Mouse (Mus musculus) C2C12 (cell line): ENCODE measurements around the gene 1700113H08Rik. TPM values are rescaled to one million over a fixed set of nuclear protein-coding genes. Genes with fewer than 3 reads are reported as not detected.
A peak's percentile ranks its signal among the peaks of the same experiment; 100 is the strongest.

ENCODE experiments used
- H3K27me3 ChIP-seq: one replicate; pipeline ENCODE4 v1.6.1; 2011; ENCODE audit not compliant: control insufficient read depth, insufficient read depth, insufficient read length
- H3K36me3 ChIP-seq: one replicate; pipeline ENCODE4 v1.6.1; 2011; ENCODE audit not compliant: control insufficient read depth, insufficient read depth
- H3K4me3 ChIP-seq: one replicate; pipeline ENCODE4 v1.5.1; 2011; ENCODE audit warnings: mild to moderate bottlenecking, control low read depth; ENCODE audit not compliant: poor library complexity, insufficient read depth, severe bottlenecking
- H3K79me2 ChIP-seq: one replicate; pipeline ENCODE4 v1.6.1; 2011; ENCODE audit not compliant: control insufficient read depth, insufficient read depth
- H3K79me3 ChIP-seq: one replicate; pipeline ENCODE4 v1.6.1; 2011; ENCODE audit warnings: low read depth, control low read depth
- H3ac ChIP-seq: one replicate; pipeline ENCODE3; 2011; ENCODE audit warnings: low read depth; ENCODE audit not compliant: control insufficient read depth, insufficient read length
- CEBPB ChIP-seq: IDR thresholded peaks from one replicate; pipeline ENCODE4 v1.6.1; 2011; ENCODE audit warnings: low read depth, mild to moderate bottlenecking, control low read depth, moderate library complexity
- CTCF ChIP-seq: IDR thresholded peaks from one replicate; pipeline ENCODE4 v1.5.1; 2011; ENCODE audit not compliant: control insufficient read depth, insufficient read depth, insufficient read length
- FOSL1 ChIP-seq: IDR thresholded peaks from one replicate; pipeline ENCODE4 v1.8.0; 2011; ENCODE audit warnings: mild to moderate bottlenecking, low read length; ENCODE audit not compliant: poor library complexity, insufficient read depth, severe bottlenecking
- MAX ChIP-seq: IDR thresholded peaks from one replicate; pipeline ENCODE4 v1.6.1; 2011; ENCODE audit warnings: mild to moderate bottlenecking, control low read depth
- MYOD1 ChIP-seq: IDR thresholded peaks from one replicate; pipeline ENCODE4 v1.6.1; 2011; ENCODE audit warnings: low read depth; ENCODE audit not compliant: control insufficient read depth, insufficient read length
- MYOG ChIP-seq: IDR thresholded peaks from one replicate; pipeline ENCODE4 v1.6.1; 2011; ENCODE audit not compliant: control insufficient read depth, insufficient read length; ENCODE audit errors: extremely low read depth
- USF1 ChIP-seq: IDR thresholded peaks from one replicate; pipeline ENCODE4 v1.6.1; 2011; ENCODE audit warnings: low read depth, mild to moderate bottlenecking, control low read depth, moderate library complexity
- long read RNA-seq, 2 experiments: library from polyadenylated mRNA; unstranded; transcript quantifications; one replicate each; pipeline ENCODE4 v2.0.0; 2019 to 2020
- polyA plus RNA-seq: library from polyadenylated mRNA; unstranded; fragments of >200 nt; fragmentation: generic; extraction: Trizol; gene quantifications from one replicate; pipeline ENCODE4 v1.2.1, GENCODE M21; 2012; ENCODE audit warnings: missing spikeins

Gene 1700113H08Rik
- polyA plus RNA-seq, result not detected
- long read RNA-seq, experiment 1, result 0 reads
- long read RNA-seq, experiment 2, result 0 reads

GRCm38 (mm10) chr10:87057500-87058250 lies at the start of gene 1700113H08Rik:
Gene 1700113H08Rik, plus strand, starts transcription at chr10:87058045.
- no peaks in the 10 kb centered on the region for H3K79me3 ChIP-seq
- no peaks in the 10 kb centered on the region for H3K36me3 ChIP-seq
- no peak within 1 kb of the TSS for H3ac ChIP-seq
- TF ChIP-seq MYOD1 (no peak), MYOG (no peak), FOSL1 (no peak), CEBPB (no peak), MAX (no peak), CTCF (no peak), USF1 (no peak)
- no peak within 1 kb of the TSS for H3K4me3 ChIP-seq
- no peaks in the 10 kb centered on the region for H3K79me2 ChIP-seq
- peaks cover under 1% of the 10 kb centered on the region for H3K27me3 ChIP-seq

- no peaks in the 10 kb centered on the region for H3K36me3 ChIP-seq
- TF ChIP-seq USF1, result no peak
- no peak overlapping the region for H3K4me3 ChIP-seq
- no peaks in the 10 kb centered on the region for H3K79me3 ChIP-seq
- no peaks in the 10 kb centered on the region for H3K79me2 ChIP-seq
- no peak overlapping the region for H3ac ChIP-seq
- H3K27me3 ChIP-seq, result no peaks in the 10 kb centered on the region
Observed at GRCm38 (mm10) chr10:87008215-87008499, 49.7 kb upstream of the 1700113H08Rik start.

DNA sequence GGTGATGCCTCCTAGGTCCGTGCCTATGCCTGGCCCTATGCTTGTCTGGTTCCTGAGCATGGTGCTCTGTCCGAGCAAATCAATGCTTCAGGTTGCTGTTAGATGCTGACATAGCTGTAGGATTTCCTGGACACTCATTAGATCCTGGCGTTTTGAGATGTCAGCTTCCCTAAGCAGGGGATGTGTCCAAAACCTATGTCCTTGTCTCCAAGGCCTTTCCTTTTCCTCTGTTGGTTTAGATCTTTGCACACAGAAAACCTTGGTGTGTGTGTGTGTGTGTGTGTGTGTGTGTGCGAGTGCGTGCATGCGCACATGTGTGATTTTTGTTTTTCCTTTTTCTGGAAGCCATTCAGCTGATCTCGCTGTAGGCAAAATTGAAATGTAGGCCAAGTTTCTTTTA lies 45.8 kb upstream of the 1700113H08Rik start:
- no peaks in the 10 kb centered on the region for H3K79me2 ChIP-seq
- TF ChIP-seq MAX (no peak), MYOG (no peak), CEBPB (no peak), CTCF (no peak), MYOD1 (no peak), USF1 (no peak), FOSL1 (no peak)
- no peaks in the 10 kb centered on the region for H3K36me3 ChIP-seq
- H3K79me3 ChIP-seq, result no peaks in the 10 kb centered on the region
- H3ac ChIP-seq, result no peak overlapping the region
- no peaks in the 10 kb centered on the region for H3K27me3 ChIP-seq
- H3K4me3 ChIP-seq, result no peak overlapping the region

GRCm38 (mm10) chr10:87014391-87014965 lies 43.4 kb upstream of the 1700113H08Rik start:
- Histone ChIP-seq H3K79me3 (no peaks in the 10 kb centered on the region), H3K27me3 (no peaks in the 10 kb centered on the region), H3K36me3 (no peaks in the 10 kb centered on the region), H3K4me3 (no peak overlapping the region), H3K79me2 (no peaks in the 10 kb centered on the region), H3ac (no peak overlapping the region)
- TF ChIP-seq CEBPB (no peak), MAX (no peak), MYOD1 (no peak), USF1 (no peak), CTCF (no peak), MYOG (no peak), FOSL1 (no peak)

DNA sequence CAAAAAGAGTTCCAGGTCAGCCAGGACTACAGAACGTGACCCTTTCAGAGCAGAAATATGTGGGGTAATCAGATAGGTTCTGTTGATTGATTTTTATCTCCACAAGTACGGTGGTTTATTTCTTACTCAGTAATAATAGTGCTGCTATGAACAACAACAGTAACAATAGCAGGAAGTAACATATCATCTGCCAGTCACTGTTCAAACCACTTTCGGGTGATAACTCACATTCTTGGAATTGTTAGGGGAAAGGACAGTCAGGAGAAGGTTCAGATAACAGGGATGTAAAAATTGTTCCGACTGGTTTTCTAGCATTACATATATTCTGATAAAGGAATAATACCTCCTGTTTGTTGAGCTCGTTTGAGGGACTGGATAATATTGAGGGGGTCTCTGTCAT lies 42.4 kb upstream of the 1700113H08Rik start:
- TF ChIP-seq MYOD1 (no peak), USF1 (no peak), CTCF (no peak), CEBPB (no peak), MAX (no peak)
- H3K27me3 ChIP-seq, result no peaks in the 10 kb centered on the region
- no peak overlapping the region for H3ac ChIP-seq
- H3K4me3 ChIP-seq, result no peak overlapping the region
- no peaks in the 10 kb centered on the region for H3K36me3 ChIP-seq
- no peaks in the 10 kb centered on the region for H3K79me3 ChIP-seq
- H3K79me2 ChIP-seq, result no peaks in the 10 kb centered on the region

GRCm38 (mm10) chr10:87016151-87016692 lies 41.6 kb upstream of the 1700113H08Rik start:
- Histone ChIP-seq H3K4me3 (no peak overlapping the region), H3ac (no peak overlapping the region), H3K27me3 (no peaks in the 10 kb centered on the region), H3K79me2 (no peaks in the 10 kb centered on the region), H3K79me3 (no peaks in the 10 kb centered on the region), H3K36me3 (no peaks in the 10 kb centered on the region)
- peak; percentile 55 for TF ChIP-seq CEBPB
- TF ChIP-seq MYOG, result no peak
- TF ChIP-seq FOSL1, result no peak
- TF ChIP-seq USF1, result peak; percentile 91
- no peak for TF ChIP-seq MAX
- peak; percentile 83 for TF ChIP-seq MYOD1
